Mouse (Mus musculus): ENCODE measurements at regions not wholly inside any gene's neighbourhood (a gene's known extent, or its start where the extent isn't known, plus 50 kb on each side); places are given as distances from the start of the nearest gene placed in this dataset.
A peak's percentile ranks its signal among the peaks of the same experiment; 100 is the strongest.

GRCm38 (mm10) chr5:126023906-126024305 is 492.3 kb downstream of the Tmem132b start:
- peak; percentile 11 for DNase-seq (ENCODE audit: extremely low spot score)

- DNase-seq (ENCODE audit: extremely low spot score) = no peak
Observed at GRCm38 (mm10) chr5:126034846-126035245, 503.3 kb downstream of the Tmem132b start.

- peak; percentile 10 for DNase-seq (ENCODE audit: extremely low spot score)
Observed at GRCm38 (mm10) chr5:126036686-126037085, 505.1 kb downstream of the Tmem132b start.

- DNase-seq (ENCODE audit: extremely low spot score) = no peak
Observed at GRCm38 (mm10) chr5:126045761-126046160, 514.2 kb downstream of the Tmem132b start.

- no peak for DNase-seq (ENCODE audit: extremely low spot score)
Observed at GRCm38 (mm10) chr5:126063644-126064043, 532.1 kb downstream of the Tmem132b start.

GRCm38 (mm10) chr5:126079281-126079838 is 547.8 kb downstream of the Tmem132b start:
- DNase-seq (ENCODE audit: extremely low spot score) = no peak

GRCm38 (mm10) chr5:126088251-126088914 is 556.8 kb downstream of the Tmem132b start:
- no peak for DNase-seq (ENCODE audit: extremely low spot score)

- DNase-seq (ENCODE audit: extremely low spot score) = no peak
Observed at GRCm38 (mm10) chr5:126093196-126093595, 561.6 kb downstream of the Tmem132b start.

GRCm38 (mm10) chr5:126096616-126097261 is 565.2 kb downstream of the Tmem132b start:
- no peak for DNase-seq (ENCODE audit: extremely low spot score)

- no peak for DNase-seq (ENCODE audit: extremely low spot score)
Observed at GRCm38 (mm10) chr5:126097262-126097628, 565.7 kb downstream of the Tmem132b start.

GRCm38 (mm10) chr5:126098433-126098832 is 566.9 kb downstream of the Tmem132b start:
- DNase-seq (ENCODE audit: extremely low spot score) = no peak

GRCm38 (mm10) chr5:126099931-126100330 is 568.4 kb downstream of the Tmem132b start:
- no peak for DNase-seq (ENCODE audit: extremely low spot score)

GRCm38 (mm10) chr5:126104464-126104863 is 572.9 kb downstream of the Tmem132b start:
- no peak for DNase-seq (ENCODE audit: extremely low spot score)

- DNase-seq (ENCODE audit: extremely low spot score) = no peak
Observed at GRCm38 (mm10) chr5:126104883-126105282, 573.3 kb downstream of the Tmem132b start.

GRCm38 (mm10) chr5:126105446-126105845 is 573.9 kb downstream of the Tmem132b start:
- no peak for DNase-seq (ENCODE audit: extremely low spot score)

GRCm38 (mm10) chr5:126107020-126107419 is 575.4 kb downstream of the Tmem132b start:
- no peak for DNase-seq (ENCODE audit: extremely low spot score)

- DNase-seq (ENCODE audit: extremely low spot score) = no peak
Observed at GRCm38 (mm10) chr5:126108837-126109236, 577.3 kb downstream of the Tmem132b start.

GRCm38 (mm10) chr5:126117291-126117690 is 585.7 kb downstream of the Tmem132b start:
- DNase-seq (ENCODE audit: extremely low spot score) = no peak

GRCm38 (mm10) chr5:126117906-126118521 is 586.4 kb downstream of the Tmem132b start:
- no peak for DNase-seq (ENCODE audit: extremely low spot score)

- no peak for DNase-seq (ENCODE audit: extremely low spot score)
Observed at GRCm38 (mm10) chr5:126118731-126119130, 587.2 kb downstream of the Tmem132b start.

GRCm38 (mm10) chr5:126123216-126123615 is 591.6 kb downstream of the Tmem132b start:
- DNase-seq (ENCODE audit: extremely low spot score) = no peak

GRCm38 (mm10) chr5:126127486-126127885 is 595.9 kb downstream of the Tmem132b start:
- no peak for DNase-seq (ENCODE audit: extremely low spot score)

GRCm38 (mm10) chr5:126148908-126149307 is 617.3 kb downstream of the Tmem132b start:
- no peak for DNase-seq (ENCODE audit: extremely low spot score)

All from embryo, embryonic 9.5 days (tissue).